Mouse (Mus musculus) frontal cortex, postnatal 36 days (tissue): ENCODE measurements at regions not wholly inside any gene's neighbourhood (a gene's known extent, or its start where the extent isn't known, plus 50 kb on each side); places are given as distances from the start of the nearest gene placed in this dataset.

ENCODE experiments used
- DNase-seq, 2 experiments: peaks; one replicate each; pipeline ENCODE4 v3.0.0; 2022; ENCODE audit warnings: low spot score in 2 of 2

DNA sequence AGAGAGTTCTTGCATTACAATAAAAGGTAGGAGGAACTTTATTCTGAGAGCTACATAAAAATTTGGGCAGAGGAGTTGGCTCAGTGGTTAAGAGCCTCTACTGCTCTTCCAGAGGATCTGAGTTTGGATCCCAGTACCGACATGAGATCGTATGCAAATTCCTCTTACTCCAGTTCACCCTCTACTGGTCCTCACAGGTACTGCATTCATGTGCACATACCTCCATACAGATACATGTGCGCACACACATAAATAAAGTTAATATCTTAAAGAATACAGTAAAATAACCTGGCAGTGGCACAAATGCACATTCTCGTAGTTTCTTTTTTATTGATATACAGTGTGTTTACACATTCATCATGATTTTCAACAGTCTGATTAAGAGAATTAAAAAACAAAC is 232.4 kb downstream of the Vps13c start:
- no peak for DNase-seq

DNA sequence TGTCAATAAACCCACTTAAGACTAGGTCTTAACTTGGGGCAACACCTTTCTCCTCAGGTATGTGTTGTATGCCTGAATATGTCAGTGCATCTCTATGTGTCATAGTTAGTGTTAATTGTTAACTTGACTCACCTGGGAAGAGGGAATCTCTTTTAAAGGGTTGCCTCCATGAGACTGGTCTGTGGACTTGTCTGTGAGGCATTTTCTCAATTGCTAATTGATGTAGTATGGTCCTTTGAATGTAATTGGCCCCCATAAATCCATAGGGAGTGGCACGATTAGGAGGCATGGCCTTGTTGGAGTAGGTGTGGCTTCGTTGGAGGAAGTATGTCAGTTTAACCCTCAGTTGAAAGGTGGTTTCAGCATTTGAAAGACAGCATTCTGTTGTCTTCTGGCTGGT is 237.1 kb downstream of the Vps13c start:
- no peak for DNase-seq

DNA sequence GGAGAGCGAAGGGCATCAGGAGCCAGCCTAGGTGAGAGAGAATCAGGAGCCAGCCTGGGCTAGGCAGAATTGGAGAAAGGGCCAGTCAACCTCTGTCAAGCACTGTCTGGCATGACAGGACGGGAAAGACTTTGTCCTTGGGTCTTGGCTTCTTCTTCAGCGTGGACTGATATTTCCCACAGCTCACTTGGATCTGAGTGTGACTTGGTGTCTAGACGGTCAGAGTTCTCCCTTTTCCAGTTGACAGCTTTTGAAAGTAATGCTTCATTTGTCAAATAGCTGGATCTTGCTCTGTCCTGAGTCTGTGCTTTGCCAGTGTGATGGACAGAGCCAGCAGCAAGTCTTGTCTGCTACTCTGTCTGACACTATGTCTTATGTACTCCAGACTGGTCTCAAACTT is 243.1 kb downstream of the Vps13c start:
- DNase-seq, result no peak

DNA sequence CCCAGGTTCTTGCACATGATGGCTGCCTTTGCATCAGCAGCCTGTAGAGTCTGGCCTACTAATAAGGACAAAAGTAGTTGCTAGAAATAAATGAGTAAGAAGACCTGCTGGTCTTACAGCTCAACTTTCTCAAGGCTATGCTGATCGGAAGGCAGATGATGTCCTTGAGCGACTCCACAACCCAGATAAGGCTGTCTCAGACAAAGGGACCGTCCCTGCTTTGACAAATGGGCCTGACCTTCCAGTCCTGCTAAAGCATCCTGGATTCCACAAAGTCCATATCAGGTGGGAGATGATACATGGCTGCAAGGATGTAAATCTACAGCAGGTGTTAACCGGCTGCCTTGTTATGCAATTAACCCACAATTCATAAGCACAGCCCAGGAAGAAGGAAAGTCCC is 244.8 kb downstream of the Vps13c start:
- no peak for DNase-seq

DNA sequence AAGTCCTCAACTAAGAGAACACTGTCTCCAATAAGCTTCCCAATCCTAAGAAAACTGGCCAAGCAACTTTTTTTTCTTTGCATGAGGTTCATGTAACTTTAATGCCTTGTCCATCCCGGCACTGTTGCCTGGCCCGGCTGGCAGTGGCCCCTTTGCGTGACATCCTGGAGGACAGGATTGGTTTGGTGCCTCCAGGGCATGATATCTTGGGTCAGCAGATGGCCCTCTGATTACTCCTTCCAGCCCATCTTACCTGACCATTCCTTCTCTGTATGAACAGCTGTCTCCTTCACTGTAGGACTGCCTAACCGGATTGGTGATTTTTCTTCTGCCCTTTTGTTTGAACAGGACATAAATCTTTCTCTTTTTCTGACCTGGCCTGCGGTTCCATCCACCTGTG is 254.4 kb downstream of the Vps13c start:
- DNase-seq, result no peak

DNA sequence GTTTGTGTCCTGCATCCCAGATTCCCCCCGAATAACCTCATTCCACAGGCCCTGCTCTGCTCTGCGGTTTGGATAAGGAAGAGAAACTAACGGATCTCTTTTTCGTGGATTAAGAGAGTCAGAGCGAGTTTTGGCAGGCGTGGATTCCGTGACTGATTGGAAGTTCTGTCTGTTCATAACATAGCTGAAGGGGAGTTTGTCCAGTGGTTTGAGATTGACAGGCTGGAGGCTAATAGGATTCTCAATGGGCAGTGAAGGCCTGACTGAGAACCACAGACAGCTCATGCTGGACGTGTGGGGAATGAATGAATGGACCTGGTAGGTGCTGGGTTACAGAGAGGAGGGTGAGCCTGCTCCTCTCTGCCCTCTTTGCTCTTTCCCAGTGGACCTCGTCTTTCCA is 269.6 kb downstream of the Vps13c start:
- DNase-seq, result no peak

DNA sequence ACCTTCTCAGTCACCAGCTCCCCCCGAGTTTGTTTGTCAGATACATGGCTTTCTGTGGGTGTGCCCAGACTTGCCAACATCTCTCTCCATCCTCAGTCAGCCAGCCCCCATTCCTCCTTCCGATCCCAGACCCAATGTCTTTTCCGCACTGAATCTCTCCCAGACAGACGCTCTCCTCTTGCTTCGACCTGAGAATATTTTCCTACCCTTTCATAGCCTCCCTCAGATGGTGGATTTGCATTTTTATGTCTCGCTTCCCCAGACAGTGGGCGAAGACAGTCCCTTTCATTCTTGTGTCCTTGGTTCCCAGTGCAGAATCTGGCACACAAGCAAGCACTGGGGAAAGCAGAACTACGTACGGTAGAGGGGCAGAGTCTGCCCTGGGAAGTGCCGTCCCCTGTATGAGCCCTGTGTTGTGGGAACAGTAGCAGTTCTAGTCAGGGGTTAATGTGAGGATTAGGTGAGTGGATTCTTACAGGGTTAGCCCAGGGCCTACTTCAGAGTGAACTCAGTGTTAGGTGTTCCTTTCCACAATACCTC is 275.0 kb downstream of the Vps13c start:
- peak; percentile 22 to 30 for DNase-seq

DNA sequence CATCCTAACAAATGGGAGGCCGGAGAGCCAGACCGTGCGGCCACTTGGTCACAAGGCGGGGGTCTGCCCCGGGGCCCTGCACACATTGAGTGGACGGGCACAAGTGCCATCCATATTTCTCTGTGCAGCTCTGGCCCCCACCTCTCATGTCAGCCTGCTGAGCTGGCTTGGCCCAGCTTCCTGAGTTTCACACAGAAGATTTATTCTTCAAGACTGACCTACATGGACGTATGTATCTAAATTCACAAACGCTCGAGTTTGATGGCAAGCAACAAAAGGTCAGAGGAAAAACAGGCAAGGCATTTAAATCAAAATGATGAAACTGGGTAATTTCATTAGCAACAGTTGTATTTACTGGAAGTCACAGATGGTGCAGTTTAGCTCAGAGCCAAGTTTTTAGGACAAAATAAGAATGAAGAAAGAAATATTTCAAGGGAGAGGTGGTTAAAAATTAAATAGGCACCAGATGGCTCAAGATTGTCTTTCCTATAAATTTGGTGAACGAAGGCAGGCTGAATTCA is 276.1 kb downstream of the Vps13c start:
- DNase-seq, result peak in 1 of 2 experiments; percentile 32

DNA sequence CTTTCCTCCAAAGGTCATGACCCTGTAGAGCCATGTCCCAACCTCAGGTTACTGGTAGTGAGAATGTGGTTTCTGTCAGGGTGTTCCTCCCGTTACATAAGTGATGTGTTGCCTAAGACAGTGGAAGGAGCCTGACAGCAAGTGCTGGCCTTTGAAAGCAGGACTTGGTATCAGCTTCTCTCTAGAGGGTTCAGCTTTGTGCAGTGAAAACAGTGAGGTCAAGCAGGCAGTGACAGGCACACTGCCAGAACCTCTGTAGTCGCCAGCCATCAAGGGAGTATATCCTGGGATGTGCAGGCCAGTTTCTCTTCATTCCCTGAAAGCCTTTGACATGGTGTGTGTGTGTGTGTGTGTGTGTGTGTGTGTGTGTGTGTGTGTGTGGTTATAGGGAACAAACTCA is 278.1 kb downstream of the Vps13c start:
- no peak for DNase-seq

DNA sequence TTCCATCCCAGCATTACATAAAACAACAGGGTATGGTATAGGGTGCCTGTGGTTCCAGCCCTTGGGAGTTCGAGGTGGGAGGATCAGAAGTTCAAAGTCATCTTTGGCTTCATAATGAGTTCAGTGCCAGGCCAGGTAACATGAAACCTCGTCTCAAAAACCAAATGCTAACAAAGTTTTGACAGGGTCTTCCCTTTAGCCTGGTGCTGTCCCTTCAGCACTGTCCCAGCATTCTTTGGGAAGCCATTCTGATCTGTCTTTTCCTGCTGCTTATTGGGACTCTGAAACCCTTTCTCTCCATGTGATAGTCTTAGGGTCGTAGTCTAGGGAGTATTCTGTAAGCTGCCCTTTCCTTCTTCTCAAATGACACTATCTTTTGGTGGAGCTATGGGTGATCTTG is 282.1 kb downstream of the Vps13c start:
- DNase-seq, result no peak

DNA sequence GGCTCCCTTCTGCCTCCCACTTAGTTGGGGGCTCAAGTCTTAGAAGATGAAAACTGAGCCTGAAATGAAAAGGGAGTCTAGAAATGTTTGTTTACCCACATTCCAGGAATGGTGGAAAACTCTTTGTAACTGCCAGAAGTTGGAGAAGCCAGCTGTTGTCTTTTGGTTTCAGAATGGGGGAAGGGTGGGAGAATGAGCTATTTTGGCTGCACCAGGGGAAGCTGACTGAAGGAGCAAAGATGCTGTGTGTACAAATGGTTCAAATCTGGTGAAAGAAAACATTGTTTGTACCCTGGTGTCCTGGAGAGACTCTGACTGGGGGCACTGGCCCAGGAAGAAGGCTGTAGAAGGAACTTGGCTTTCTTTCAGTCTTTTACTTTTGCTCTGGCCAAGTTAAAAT is 291.1 kb downstream of the Vps13c start:
- DNase-seq, result peak in 1 of 2 experiments; percentile 9

DNA sequence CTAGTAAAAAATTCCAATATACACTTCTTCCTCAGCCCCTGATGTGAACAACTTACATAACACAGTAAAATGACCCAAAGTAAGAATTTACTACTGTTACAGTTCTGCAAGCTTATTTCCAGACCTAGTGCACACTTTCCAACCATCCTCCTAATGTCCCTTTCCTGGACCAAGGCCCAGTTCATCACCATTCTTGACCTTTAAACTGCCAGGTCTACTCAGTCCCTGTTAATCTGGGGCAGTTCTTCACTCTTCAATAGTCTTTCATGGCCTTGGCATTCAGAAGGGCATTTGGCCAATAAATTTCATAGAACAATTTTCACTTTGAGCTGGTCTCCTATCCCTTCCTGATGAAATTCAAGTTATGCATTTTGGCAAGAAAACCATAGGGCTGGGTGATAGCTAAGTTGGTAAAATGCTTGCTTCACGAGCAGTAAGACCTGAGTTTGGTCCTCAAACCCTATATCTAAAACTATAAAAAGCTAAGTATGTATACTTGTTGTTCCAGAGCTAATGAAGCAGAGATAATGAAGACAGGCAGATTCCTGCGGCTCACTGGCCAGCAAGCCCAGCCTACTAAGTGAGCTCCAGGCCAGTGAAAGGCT is 295.4 kb downstream of the Vps13c start:
- DNase-seq, result no peak

DNA sequence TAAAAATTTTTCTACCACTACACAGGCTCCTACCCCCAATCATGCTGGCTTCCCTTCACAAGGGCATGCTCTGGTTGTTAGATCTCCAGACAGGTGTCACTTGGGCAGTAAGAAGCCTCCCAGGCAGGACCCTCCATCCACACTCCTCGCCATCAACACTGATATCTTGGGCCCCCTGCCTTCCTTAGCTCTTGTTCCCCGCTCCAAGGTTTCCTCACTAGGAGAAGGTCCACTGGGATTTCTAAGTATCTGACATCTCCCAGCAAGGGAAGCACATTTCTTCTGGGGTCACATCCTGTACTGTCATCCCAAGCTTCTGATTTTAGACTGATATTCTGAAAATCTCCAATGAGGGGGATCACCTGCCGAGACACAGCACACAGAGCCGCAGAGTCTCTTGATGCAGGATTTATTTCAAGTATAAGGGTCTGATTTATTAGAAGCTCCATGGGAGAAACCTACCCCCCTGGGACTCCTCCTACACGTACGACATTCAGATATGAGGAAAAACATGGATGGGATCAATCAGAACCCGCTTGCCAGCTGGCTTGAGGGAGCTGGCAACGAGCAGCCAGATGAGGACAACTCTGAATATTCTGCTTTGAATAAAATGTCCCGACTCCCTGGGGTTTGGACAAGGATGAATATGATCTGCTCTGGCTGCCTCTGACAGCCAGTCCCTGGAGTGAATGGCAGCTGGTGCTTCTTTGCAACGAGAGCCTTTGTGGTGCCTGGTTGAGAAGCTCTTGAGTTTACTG is 322.8 kb downstream of the Vps13c start:
- no peak for DNase-seq

DNA sequence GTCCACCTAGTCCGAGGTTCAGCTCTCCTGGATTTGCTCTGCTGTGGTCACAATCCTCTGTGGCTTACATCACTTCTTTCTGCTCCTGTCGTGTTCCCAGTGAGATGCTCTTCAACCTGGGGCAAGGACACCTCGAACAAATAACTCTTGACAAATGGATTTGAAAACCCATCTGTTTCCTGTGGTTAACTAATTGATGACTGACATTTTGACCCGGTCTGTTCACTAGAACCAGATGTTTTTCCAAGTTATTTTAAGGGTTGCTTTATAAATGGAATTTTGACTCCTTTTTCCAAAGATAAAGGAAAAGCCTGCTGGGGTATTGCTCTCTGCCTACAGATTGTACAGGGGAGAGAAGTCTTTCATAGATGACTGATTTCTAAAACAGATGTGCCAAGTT is 326.4 kb downstream of the Vps13c start:
- no peak for DNase-seq

DNA sequence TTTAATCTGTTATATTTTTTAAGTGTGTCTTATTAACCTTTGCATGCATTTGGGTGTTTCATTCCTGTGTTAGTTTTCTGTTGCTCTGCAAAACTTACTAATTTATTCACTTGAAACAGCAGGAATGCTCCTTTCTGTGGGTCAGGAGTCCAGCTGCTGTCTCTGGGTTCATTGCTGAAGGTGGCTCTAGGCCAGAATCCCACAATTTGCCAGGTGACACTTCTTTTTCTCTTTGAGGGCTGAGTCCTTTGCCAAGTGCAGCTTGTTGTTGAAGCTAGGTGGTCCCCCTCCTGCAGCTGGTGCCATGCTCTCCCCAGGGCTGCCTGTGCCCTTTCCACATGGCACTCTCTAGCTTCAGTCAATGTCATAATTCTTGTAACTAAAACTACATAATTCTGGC is 348.7 kb downstream of the Vps13c start:
- no peak for DNase-seq

DNA sequence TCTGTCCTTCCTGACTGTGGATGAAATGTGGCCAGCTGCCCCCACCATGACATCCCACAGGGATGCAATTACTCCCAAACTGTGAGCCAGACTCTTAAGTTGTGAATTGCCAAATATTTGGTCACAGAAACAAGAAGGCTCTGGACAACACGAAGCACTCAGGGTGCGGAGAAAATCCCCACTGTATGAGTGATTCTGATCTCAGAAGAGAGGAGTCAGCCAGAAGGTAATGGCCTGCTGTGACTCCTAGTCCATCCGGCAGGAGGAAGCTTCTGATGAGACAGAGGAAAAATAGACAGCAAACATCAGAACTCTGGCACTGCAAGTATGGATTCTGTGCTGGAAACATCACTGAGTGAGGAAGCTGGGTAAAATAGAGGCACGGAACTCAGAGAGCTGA is 359.6 kb downstream of the Vps13c start:
- DNase-seq, result no peak

DNA sequence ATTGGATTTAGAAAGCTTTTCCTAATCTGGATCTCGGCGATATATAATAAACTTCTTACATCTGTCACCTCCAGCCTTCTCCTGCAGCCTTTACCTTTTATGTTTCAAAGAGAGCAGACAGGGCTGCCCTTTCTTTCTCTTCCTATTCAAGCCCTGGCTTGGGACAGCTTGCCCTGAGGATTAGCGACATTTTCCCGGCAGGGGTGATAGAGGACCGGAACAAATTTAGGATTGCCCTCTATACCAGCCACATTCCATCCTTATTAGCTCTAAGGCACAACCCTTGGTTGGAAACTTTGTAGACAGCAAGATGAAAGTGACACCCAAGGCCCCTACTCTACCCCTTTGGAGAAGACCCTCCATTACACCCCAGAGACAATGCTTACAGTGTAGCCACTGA is 360.8 kb downstream of the Vps13c start:
- no peak for DNase-seq

DNA sequence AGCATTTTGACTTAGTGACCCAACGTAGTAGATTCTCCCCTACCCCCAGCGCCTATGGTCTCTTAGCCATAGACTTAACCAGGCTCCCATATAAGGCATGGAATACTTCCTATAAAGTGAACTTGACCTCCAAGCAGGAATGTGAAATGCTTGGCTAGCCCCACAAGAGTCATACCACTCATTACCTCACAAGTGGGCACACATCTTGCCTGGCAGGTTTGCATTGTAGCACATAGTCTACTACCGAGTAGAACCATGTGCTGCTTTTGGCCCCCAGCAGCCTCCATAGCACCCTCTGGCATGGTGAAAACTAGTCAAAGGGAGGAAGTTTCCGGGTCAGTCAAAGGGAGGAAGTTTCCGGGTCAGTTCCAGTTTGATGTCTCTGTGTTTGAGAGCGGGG is 385.5 kb downstream of the Vps13c start:
- DNase-seq, result no peak

DNA sequence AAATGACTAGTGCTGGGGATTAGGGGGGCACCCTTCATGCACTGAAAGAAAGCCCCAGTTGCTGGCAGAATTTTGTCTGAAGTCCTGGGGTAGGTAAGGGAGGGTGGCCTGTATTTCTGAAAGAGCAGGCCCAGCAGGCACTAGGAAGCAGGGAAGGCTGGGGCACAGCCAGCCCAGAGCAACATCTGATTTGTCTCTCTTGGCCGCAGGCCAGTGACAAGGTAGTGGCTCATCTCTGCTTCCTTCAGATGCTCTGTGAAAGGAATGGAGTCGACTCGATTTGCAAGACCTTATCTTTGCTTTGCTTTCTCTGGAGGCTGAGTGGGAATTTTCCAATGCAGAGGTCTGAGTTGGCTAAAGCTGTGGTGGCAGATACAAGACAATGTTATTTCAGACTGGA is 390.9 kb downstream of the Vps13c start:
- peak in 1 of 2 experiments; percentile 9 for DNase-seq

DNA sequence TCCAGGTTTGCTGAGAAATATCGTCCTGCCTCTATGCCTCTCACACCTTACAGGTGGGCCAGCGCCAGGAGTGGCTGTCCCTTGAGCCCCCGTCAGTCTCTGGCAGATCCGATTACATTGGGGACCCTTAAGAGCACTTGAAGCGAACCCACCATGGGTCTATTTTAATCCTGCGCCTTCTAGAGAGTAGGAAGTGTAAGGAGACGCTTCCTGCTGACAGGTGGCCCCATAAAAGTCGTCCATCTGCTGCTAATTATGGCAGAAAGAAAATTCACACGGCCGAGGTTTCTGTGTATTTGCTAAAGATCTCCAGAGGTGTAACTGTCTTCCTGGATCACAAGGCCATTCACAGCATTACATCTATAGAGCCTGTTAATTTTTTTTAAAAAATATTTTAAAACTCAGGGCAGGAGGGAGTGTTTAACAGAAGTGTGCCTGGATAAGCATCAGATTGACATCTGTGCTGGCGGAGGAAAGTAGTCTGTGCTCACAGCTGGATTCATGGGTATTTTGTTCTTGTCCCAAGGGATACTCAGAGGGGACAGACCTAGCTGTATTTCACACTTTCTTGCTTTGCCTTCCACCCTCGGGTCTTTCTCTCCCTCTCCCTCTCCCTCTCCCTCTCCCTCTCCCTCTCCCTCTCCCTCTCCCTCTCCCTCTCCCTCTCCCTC is 394.9 kb downstream of the Vps13c start:
- DNase-seq, result peak in 1 of 2 experiments; percentile 17

DNA sequence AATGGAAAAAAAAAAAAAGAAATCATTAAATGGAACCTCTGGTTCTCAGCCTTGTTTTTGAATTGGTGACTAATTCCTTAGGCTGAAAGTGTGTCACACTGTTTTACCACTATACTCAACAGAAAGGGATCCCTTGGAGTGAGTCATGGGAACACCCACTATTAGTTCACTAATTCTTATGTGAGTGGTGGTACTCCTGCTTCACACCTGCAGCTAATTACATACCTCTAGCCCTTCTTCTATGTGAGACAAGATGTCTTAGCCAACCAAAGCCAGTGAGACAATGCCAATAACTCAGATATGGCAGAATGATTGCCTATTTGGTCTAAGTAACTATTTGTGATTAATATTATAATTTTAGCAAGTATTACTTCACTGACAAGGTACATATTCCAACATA is 398.9 kb downstream of the Vps13c start:
- no peak for DNase-seq

DNA sequence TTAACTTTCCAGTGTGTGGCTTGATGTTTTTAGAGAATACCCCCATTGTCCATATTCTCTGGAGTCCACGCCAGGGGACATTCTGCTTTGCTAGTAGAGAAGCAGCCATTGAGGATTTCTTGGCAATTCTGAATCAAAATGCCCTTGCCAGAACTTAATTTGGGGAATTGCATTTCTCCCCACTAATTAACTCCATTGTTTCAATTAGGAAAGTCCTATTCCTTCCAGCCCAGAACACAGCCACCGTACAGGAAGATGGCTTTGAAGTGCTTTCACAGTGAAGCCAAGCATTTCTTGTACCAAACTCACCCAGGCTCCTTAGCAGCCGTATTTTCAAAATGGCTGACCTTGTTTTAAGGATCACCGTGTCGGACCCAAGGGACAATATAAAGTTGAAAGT is 399.4 kb downstream of the Vps13c start:
- peak; percentile 4 to 14 for DNase-seq

DNA sequence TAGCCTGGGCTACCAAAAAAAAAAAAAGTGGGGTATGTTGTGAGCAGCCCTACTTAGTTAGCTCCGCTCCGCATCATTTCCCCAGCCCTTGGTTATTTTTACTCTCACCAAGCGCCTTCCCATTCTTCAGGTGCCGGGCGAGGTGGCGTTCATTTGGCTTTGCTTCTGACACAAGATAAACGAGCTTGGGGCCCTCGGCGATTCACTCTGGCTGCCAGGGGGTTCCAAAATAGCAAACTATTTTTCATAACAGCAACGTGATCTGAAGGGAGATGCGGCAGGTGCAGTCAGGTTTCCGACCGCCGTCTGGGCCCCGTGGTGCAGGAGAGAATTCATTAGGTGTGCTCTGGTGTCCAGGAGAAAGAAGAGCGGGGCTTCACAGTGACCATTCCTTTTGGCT is 403.6 kb upstream of the Rora start:
- no peak for DNase-seq
